Mouse (Mus musculus) T-helper 2 cell (primary cell): ENCODE data around the gene Clec2g.
"Not testable (repeated sequence)": the region's sequence is repeated elsewhere in the genome, so short reads cannot be mapped to it uniquely, and the experiment has no call there.

Experiments used
- in situ Hi-C: fragments of 300-600 bp; cut with MboI, MseI; formaldehyde crosslinking; loops from one replicate; pipeline ENCODE4 v1.15.1; 2025; ENCODE audit warnings: high pct_unique_total_duplicates

Gene Clec2g

GRCm38 (mm10) chr6:129012012-129012411 lies 77.8 kb downstream of the Clec2g start:
- in situ Hi-C loops, result not testable (repeated sequence)

- in situ Hi-C loops, result no loop called here
Measured at GRCm38 (mm10) chr6:129012966-129013365, 78.8 kb downstream of the Clec2g start.

GRCm38 (mm10) chr6:129013762-129014276 lies 79.6 kb downstream of the Clec2g start:
- in situ Hi-C loops, result no loop called here

GRCm38 (mm10) chr6:129014399-129014798 lies 80.2 kb downstream of the Clec2g start:
- in situ Hi-C loops, result no loop called here

- in situ Hi-C loops, result no loop called here
Measured at GRCm38 (mm10) chr6:129027451-129028248, 93.5 kb downstream of the Clec2g start.

GRCm38 (mm10) chr6:129030175-129030824 lies 96.1 kb downstream of the Clec2g start:
- in situ Hi-C loops, result no loop called here

- in situ Hi-C loops, result no loop called here
Measured at GRCm38 (mm10) chr6:129030964-129031363, 96.8 kb downstream of the Clec2g start.

GRCm38 (mm10) chr6:129033397-129033796 lies 99.2 kb downstream of the Clec2g start:
- in situ Hi-C loops, result no loop called here
